Mouse (Mus musculus): ENCODE results near the gene Sec14l1.
A peak's percentile ranks its signal among the peaks of the same experiment; 100 is the strongest.

Sec14l1 gene

DNA sequence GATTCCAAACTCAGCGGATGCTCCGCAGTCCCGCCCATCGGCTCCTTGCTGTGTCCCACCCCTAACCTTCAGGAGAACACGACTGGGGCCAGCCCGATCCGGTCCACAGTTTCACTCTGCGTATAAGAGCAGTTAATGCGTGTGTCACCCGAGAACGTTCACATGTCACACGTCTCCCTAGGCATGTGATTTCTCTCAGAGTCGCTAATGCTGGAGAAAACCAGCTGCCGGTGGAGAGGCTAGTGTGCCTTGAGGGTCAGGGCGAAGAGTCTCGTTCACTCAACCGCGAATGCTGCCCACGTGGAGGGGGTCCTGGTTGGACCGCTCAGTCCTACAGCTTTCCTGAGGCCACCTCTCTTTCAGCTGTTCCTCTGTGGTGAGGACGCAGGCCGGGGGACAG, 23.1 kb upstream of the Sec14l1 start:
- H3K36me3 ChIP-seq (ENCODE audit: insufficient read depth, low read length) = no peaks in the 10 kb centered on the region
- no peaks in the 10 kb centered on the region for H3K27me3 ChIP-seq (ENCODE audit: insufficient read depth, low read length)
- TF ChIP-seq NANOG (IDR thresholded peaks at IDR 0.05; ENCODE audit: borderline replicate concordance, low read length) (no peak; the same call in 1 of the 2 replicates), POU5F1 (IDR thresholded peaks at IDR 0.05; ENCODE audit: borderline replicate concordance, low read length) (no peak), CTCF (conservative IDR thresholded peaks at IDR 0.05; ENCODE audit: low read length) (no peak)
- H3K4me1 ChIP-seq (replicated peaks; ENCODE audit: low read depth, low read length) = peaks cover 95% of the 10 kb centered on the region
- H3K9me3 ChIP-seq (ENCODE audit: low read length) = no peaks in the 10 kb centered on the region
- peak overlapping the region; percentile 77 for H3K4me3 ChIP-seq (replicated peaks; ENCODE audit: low read length)

- no peaks in the 10 kb centered on the region for H3K9me3 ChIP-seq (ENCODE audit: low read length)
- H3K36me3 ChIP-seq (ENCODE audit: insufficient read depth, low read length) = no peaks in the 10 kb centered on the region
- no peak for TF ChIP-seq NANOG (IDR thresholded peaks at IDR 0.05; ENCODE audit: borderline replicate concordance, low read length)
- TF ChIP-seq POU5F1 (IDR thresholded peaks at IDR 0.05; ENCODE audit: borderline replicate concordance, low read length) = no peak
- TF ChIP-seq CTCF (conservative IDR thresholded peaks at IDR 0.05; ENCODE audit: low read length) = no peak
- H3K4me1 ChIP-seq (replicated peaks; ENCODE audit: low read depth, low read length) = peaks cover 93% of the 10 kb centered on the region
- H3K4me3 ChIP-seq (replicated peaks; ENCODE audit: low read length) = peak overlapping the region; percentile 77
- H3K27me3 ChIP-seq (ENCODE audit: insufficient read depth, low read length) = no peaks in the 10 kb centered on the region
Measured at GRCm38 (mm10) chr11:117092711-117093110, 22.3 kb upstream of the Sec14l1 start.

DNA sequence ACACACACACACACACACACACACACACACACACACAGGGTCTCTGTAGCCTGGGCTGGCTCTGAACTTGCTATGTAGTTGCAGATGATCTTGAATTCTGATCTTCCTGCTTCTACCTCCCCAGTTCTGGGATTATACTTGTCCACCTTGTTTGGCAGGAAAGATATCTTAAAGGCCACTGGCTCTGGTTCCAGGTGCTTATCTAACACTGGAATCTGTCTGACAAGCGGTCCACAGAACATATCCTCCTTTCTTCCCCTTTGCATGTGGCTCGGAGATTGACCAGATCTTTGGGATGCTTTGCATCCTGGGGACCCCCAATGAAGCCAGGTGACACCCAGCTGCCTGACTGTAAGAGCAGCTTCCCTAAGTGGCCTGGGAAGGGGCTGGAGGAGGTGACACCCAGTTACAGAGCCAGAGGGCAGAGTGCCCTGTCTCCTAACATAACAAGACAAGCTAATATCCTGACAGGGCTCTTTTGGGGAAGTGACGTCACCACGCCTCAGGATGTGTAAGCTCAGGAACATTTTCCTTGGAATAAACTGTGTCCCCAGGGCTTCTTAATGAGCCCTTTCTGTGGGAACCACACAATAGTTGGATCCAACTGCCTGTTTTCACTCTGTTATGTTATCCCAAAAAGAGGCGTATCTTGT, 20.9 kb upstream of the Sec14l1 start:
- Histone ChIP-seq H3K4me1 (replicated peaks; ENCODE audit: low read depth, low read length) (peaks cover 94% of the 10 kb centered on the region), H3K9me3 (ENCODE audit: low read length) (no peaks in the 10 kb centered on the region), H3K4me3 (replicated peaks; ENCODE audit: low read length) (no peak overlapping the region), H3K36me3 (ENCODE audit: insufficient read depth, low read length) (no peaks in the 10 kb centered on the region), H3K27me3 (ENCODE audit: insufficient read depth, low read length) (no peaks in the 10 kb centered on the region)
- TF ChIP-seq CTCF (conservative IDR thresholded peaks at IDR 0.05; ENCODE audit: low read length) (no peak), POU5F1 (IDR thresholded peaks at IDR 0.05; ENCODE audit: borderline replicate concordance, low read length) (no peak), NANOG (IDR thresholded peaks at IDR 0.05; ENCODE audit: borderline replicate concordance, low read length) (no peak)

DNA sequence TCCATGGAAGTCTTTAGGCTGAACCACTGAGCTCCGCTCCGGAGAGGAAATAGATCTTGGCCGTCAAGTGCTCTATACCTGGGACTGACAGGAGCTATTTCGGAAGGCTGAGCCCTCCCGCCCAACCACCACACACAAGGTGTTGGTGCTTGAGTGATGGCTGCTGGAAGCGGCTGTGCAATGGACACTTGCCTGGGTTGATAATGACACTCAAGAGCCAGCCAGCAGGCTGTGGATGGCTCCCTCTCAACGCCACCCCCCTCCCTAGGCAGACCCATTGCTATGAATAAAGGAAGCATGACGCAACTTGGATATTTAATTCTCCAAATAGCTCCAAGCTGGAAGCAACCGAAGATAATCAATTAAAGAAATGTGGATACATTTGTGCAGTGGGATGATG, 20.3 kb upstream of the Sec14l1 start:
- Histone ChIP-seq H3K4me1 (replicated peaks; ENCODE audit: low read depth, low read length) (peaks cover 92% of the 10 kb centered on the region), H3K4me3 (replicated peaks; ENCODE audit: low read length) (no peak overlapping the region), H3K36me3 (ENCODE audit: insufficient read depth, low read length) (no peaks in the 10 kb centered on the region), H3K27me3 (ENCODE audit: insufficient read depth, low read length) (no peaks in the 10 kb centered on the region), H3K9me3 (ENCODE audit: low read length) (no peaks in the 10 kb centered on the region)
- TF ChIP-seq CTCF (conservative IDR thresholded peaks at IDR 0.05; ENCODE audit: low read length) (no peak), NANOG (IDR thresholded peaks at IDR 0.05; ENCODE audit: borderline replicate concordance, low read length) (no peak), POU5F1 (IDR thresholded peaks at IDR 0.05; ENCODE audit: borderline replicate concordance, low read length) (no peak)

- H3K9me3 ChIP-seq (ENCODE audit: low read length) = no peaks in the 10 kb centered on the region
- H3K27me3 ChIP-seq (ENCODE audit: insufficient read depth, low read length) = no peaks in the 10 kb centered on the region
- H3K4me1 ChIP-seq (replicated peaks; ENCODE audit: low read depth, low read length) = peaks cover 90% of the 10 kb centered on the region
- H3K36me3 ChIP-seq (ENCODE audit: insufficient read depth, low read length) = no peaks in the 10 kb centered on the region
- H3K4me3 ChIP-seq (replicated peaks; ENCODE audit: low read length) = no peak overlapping the region
- TF ChIP-seq POU5F1 (IDR thresholded peaks at IDR 0.05; ENCODE audit: borderline replicate concordance, low read length) (no peak), CTCF (conservative IDR thresholded peaks at IDR 0.05; ENCODE audit: low read length) (no peak), NANOG (IDR thresholded peaks at IDR 0.05; ENCODE audit: borderline replicate concordance, low read length) (no peak)
Measured at GRCm38 (mm10) chr11:117097021-117097420, 17.9 kb upstream of the Sec14l1 start.

- Histone ChIP-seq H3K4me1 (replicated peaks; ENCODE audit: low read depth, low read length) (peaks cover 91% of the 10 kb centered on the region), H3K36me3 (ENCODE audit: insufficient read depth, low read length) (no peaks in the 10 kb centered on the region), H3K9me3 (ENCODE audit: low read length) (no peaks in the 10 kb centered on the region), H3K27me3 (ENCODE audit: insufficient read depth, low read length) (no peaks in the 10 kb centered on the region), H3K4me3 (replicated peaks; ENCODE audit: low read length) (no peak overlapping the region)
- TF ChIP-seq NANOG (IDR thresholded peaks at IDR 0.05; ENCODE audit: borderline replicate concordance, low read length) (no peak), CTCF (conservative IDR thresholded peaks at IDR 0.05; ENCODE audit: low read length) (no peak), POU5F1 (IDR thresholded peaks at IDR 0.05; ENCODE audit: borderline replicate concordance, low read length) (no peak)
Measured at GRCm38 (mm10) chr11:117098155-117098554, 16.8 kb upstream of the Sec14l1 start.

GRCm38 (mm10) chr11:117098784-117099183, 16.2 kb upstream of the Sec14l1 start:
- TF ChIP-seq CTCF (conservative IDR thresholded peaks at IDR 0.05; ENCODE audit: low read length) (no peak), POU5F1 (IDR thresholded peaks at IDR 0.05; ENCODE audit: borderline replicate concordance, low read length) (no peak), NANOG (IDR thresholded peaks at IDR 0.05; ENCODE audit: borderline replicate concordance, low read length) (no peak)
- H3K9me3 ChIP-seq (ENCODE audit: low read length) = no peaks in the 10 kb centered on the region
- H3K4me1 ChIP-seq (replicated peaks; ENCODE audit: low read depth, low read length) = peaks cover 91% of the 10 kb centered on the region
- no peak overlapping the region for H3K4me3 ChIP-seq (replicated peaks; ENCODE audit: low read length)
- no peaks in the 10 kb centered on the region for H3K36me3 ChIP-seq (ENCODE audit: insufficient read depth, low read length)
- H3K27me3 ChIP-seq (ENCODE audit: insufficient read depth, low read length) = no peaks in the 10 kb centered on the region

- Histone ChIP-seq H3K9me3 (ENCODE audit: low read length) (no peaks in the 10 kb centered on the region), H3K4me1 (replicated peaks; ENCODE audit: low read depth, low read length) (peaks cover 90% of the 10 kb centered on the region), H3K27me3 (ENCODE audit: insufficient read depth, low read length) (no peaks in the 10 kb centered on the region), H3K4me3 (replicated peaks; ENCODE audit: low read length) (no peak overlapping the region), H3K36me3 (ENCODE audit: insufficient read depth, low read length) (no peaks in the 10 kb centered on the region)
- no peak for TF ChIP-seq POU5F1 (IDR thresholded peaks at IDR 0.05; ENCODE audit: borderline replicate concordance, low read length)
- TF ChIP-seq NANOG (IDR thresholded peaks at IDR 0.05; ENCODE audit: borderline replicate concordance, low read length) = no peak
- TF ChIP-seq CTCF (conservative IDR thresholded peaks at IDR 0.05; ENCODE audit: low read length) = no peak
Measured at GRCm38 (mm10) chr11:117099372-117099771, 15.6 kb upstream of the Sec14l1 start.
